ENCODE assay signal across 15 mouse cellular contexts in genomic region chrX:164320031-164320430, GRCm38 (mm10). TPM values are rescaled to one million over a fixed set of nuclear protein-coding genes. Genes with fewer than 3 reads are reported as not detected.
"Had no signal": no experiment of that assay in that cellular context is flagged by ENCODE, and none has a peak within 500 bp of the region (broad histone marks: within the 10 kb centered on the region; RNA-seq: fewer than 3 reads in every experiment).

No protein-coding gene starts in this region.

- H3K9me3 ChIP-seq: liver, embryonic 13.5 days had no signal

- H3K4me1 ChIP-seq: liver, embryonic 13.5 days had no signal

- H3K4me3 ChIP-seq: layer of hippocampus, adult 2 months; liver, embryonic 13.5 days had no signal

- H3K27me3 ChIP-seq: liver, embryonic 13.5 days had no signal

- DNase-seq: kidney, postnatal 25 days; layer of hippocampus, adult 9-11 months; liver, embryonic 13.5 days; lung, adult 2 months; lung, postnatal 14 days; lung, postnatal 4 days; midbrain, embryonic 14.5 days; thymus, adult 2 months; thymus, postnatal 14 days; thymus, postnatal 4 days had no signal

- H3K27ac ChIP-seq: kidney, postnatal 0 days; layer of hippocampus, adult 2 months; liver, embryonic 13.5 days; stomach, postnatal 0 days had no signal

- H3K36me3 ChIP-seq: liver, embryonic 13.5 days had no signal

- H3K4me2 ChIP-seq: liver, embryonic 13.5 days; midbrain, embryonic 11.5 days had no signal

- H3K9ac ChIP-seq: liver, embryonic 13.5 days had no signal

RNA-seq across cellular contexts. Expression of gene Vegfd, which starts 53.1 kb away (rescaled TPM):
- total RNA-seq: megakaryocyte progenitor cell, adult 5-6 weeks had no signal
